Comparison of ENCODE assay signal across 8 mouse cellular contexts in the genomic region with DNA sequence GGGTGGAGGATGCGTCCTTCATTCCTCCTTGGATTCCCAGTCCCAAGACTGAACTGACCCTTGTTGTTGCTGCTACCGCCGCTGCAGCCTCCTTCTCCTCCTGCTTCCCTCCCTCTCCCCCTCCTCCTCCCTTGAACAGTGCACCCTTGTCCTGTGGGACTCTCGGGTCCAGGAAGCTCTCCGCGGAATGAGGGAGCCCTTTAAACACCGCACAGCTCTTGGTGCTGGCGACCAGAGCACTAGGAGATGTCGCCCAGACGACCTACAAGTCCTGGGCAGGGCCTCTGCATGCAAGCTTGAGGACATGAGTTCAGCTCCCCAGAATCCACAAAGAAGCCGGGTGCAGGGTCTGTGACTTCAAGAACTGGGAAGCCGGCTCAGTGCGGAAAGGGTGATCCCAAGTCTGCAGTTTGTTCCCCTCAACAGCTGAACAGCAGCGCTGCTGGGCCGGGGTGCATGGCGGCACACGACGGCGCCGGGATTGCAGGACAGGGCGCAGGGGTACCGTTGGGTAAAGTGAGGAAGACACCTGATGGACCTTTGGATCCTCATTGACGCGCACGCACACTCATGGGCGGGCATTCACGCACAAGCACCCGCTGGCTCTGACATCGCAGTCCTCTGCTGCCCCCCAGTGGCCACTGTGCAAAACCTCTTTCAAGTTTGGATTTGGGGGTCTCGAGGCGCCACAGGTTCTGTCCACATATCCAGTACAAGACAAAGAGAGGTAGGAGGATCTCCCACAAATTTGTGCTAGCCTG. TPM values are rescaled to one million over a fixed set of nuclear protein-coding genes. Genes with fewer than 3 reads are reported as not detected.
DNase-seq lines count a peak whose midpoint lies in the region; ATAC-seq and TF ChIP-seq lines count a peak whose summit lies in the region.

No protein-coding gene starts in this region.

- intact Hi-C loops in gastrocnemius, adult 2 months (cut with DNase I): loop anchor here (5.0 to 10.0 kb wide), 2 partner anchors 114 to 311 kb away; partner anchors contain the start of gene Gm20219

- H3K9ac ChIP-seq in hindbrain, postnatal 0 days (replicated peaks; ENCODE audit: low read length): peak overlapping the region; percentile 10; the same call in 1 of the 2 replicates

- WGBS in hindbrain, postnatal 0 days: 4% methylated on average over 31 of the region's 31 CpGs
- WGBS in macrophage (ENCODE audit: missing documents): 8% methylated on average over 31 of the region's 31 CpGs

- no peaks in the 10 kb centered on the region; the same call in 1 of the 2 replicates for H3K4me1 ChIP-seq in hindbrain, postnatal 0 days (ENCODE audit: insufficient read depth, low read length)

- peak overlapping the region; percentile 70 for H3K4me2 ChIP-seq in hindbrain, postnatal 0 days (ENCODE audit: low read depth, low read length)

- DNase-seq in T-cell, adult 2 months (ENCODE audit: low spot score): peak; percentile 81
- DNase-seq in cerebellum, postnatal 36 days: peak; percentile 88 to 90
- peak; percentile 86 for DNase-seq in gastrocnemius, adult 2 months
- peak; percentile 92 for DNase-seq in hindbrain, postnatal 0 days (ENCODE audit: low spot score)
- peak; percentile 91 to 92 for DNase-seq in left cerebral cortex, adult 18-20 months (ENCODE audit: low spot score in 2 of 2)
- peak; percentile 84 for DNase-seq in right cerebral cortex, adult 18-20 months
- peak; percentile 78 for DNase-seq in urinary bladder, adult 2 months (ENCODE audit: low spot score)

- peak; percentile 98 for TF ChIP-seq CTCF in gastrocnemius, adult 2 months (IDR thresholded peaks at IDR 0.05)
- TF ChIP-seq CTCF in hindbrain, postnatal 0 days (IDR thresholded peaks at IDR 0.05; ENCODE audit: low read depth): peak; percentile 95

- H3K27me3 ChIP-seq in hindbrain, postnatal 0 days (ENCODE audit: insufficient read depth, low read length): no peaks in the 10 kb centered on the region

- H3K79me2 ChIP-seq in macrophage (ENCODE audit: inconsistent target): no peaks in the 10 kb centered on the region; the same call in 1 of the 2 replicates

- H3K27ac ChIP-seq in gastrocnemius, adult 2 months: peak overlapping the region; percentile 25; the same call in 1 of the 2 replicates
- H3K27ac ChIP-seq in hindbrain, postnatal 0 days: no peak overlapping the region
- H3K27ac ChIP-seq in macrophage: no peak overlapping the region

- ATAC-seq in hindbrain, postnatal 0 days: peak; percentile 16

- H3K9me3 ChIP-seq in hindbrain, postnatal 0 days (ENCODE audit: low read length): no peaks in the 10 kb centered on the region

- H3K4me3 ChIP-seq in gastrocnemius, adult 2 months: peak overlapping the region; percentile 81
- peak overlapping the region; percentile 36 for H3K4me3 ChIP-seq in hindbrain, postnatal 0 days (ENCODE audit: low read length)
- peak overlapping the region; percentile 21 for H3K4me3 ChIP-seq in macrophage (ENCODE audit: inconsistent target)

- no peaks in the 10 kb centered on the region for H3K36me3 ChIP-seq in hindbrain, postnatal 0 days (ENCODE audit: insufficient read depth, low read length)
- no peaks in the 10 kb centered on the region for H3K36me3 ChIP-seq in macrophage (ENCODE audit: inconsistent target)

RNA-seq across cellular contexts. Expression of gene Ranbp3, which starts 4.5 kb away (rescaled TPM):
- total RNA-seq in gastrocnemius, adult 2 months (2021): 10 to 100 TPM; 39.2 to 41.3 TPM
- total RNA-seq in hindbrain, postnatal 0 days (2014; rRNA removed): 121 and 122 TPM in 2 replicates
- polyA plus RNA-seq in hindbrain, postnatal 0 days (2015; fragmentation: Nextera tagmentation; extraction: Ambion mirVana): 87.2 and 88.7 TPM in 2 replicates
- total RNA-seq in left cerebral cortex, adult 18-20 months (2021): 10 to 100 TPM; 89.7 to 91.2 TPM
- total RNA-seq in macrophage (2018; cell fraction: chromatin; rRNA removed): 100 to 1,000 TPM in 4 of 26 experiments, 10 to 100 TPM in 22; 47.2 to 136 (median 85.8) TPM
- 10 to 100 TPM; 27.1 to 43.6 (median 38.2) TPM for total RNA-seq in macrophage (2018; cell fraction: cytosol; rRNA removed)
- 10 to 100 TPM; 42.6 to 93.1 (median 57.1) TPM for total RNA-seq in macrophage (2018; cell fraction: nucleus; rRNA removed)
- 29.0 to 44.8 TPM (median 40.5 TPM) in 3 replicates for polyA plus RNA-seq in macrophage (2018)
- 72.5 and 77.3 TPM in 2 replicates for polyA plus RNA-seq in urinary bladder, adult 2 months (2012; rRNA removed)

RNA-seq across cellular contexts. Expression of gene Catsperd, which starts 40.6 kb away (rescaled TPM):
- total RNA-seq in gastrocnemius, adult 2 months (2021): under 1 TPM in 1 of 2 experiments, not detected in 1; 0.11 TPM
- total RNA-seq in hindbrain, postnatal 0 days (2014; rRNA removed): 0.32 and 2.4 TPM in 2 replicates
- 1.2 and 1.3 TPM in 2 replicates for polyA plus RNA-seq in hindbrain, postnatal 0 days (2015; fragmentation: Nextera tagmentation; extraction: Ambion mirVana)
- under 1 TPM; 0.84 TPM for total RNA-seq in left cerebral cortex, adult 18-20 months (2021)
- total RNA-seq in macrophage (2018; cell fraction: chromatin; rRNA removed): 1 to 10 TPM in 2 of 26 experiments, under 1 TPM in 11, not detected in 13; 0.49 to 1.8 (median 0.62) TPM
- under 1 TPM in 2 of 26 experiments, not detected in 24; 0.03 to 0.05 TPM for total RNA-seq in macrophage (2018; cell fraction: cytosol; rRNA removed)
- 1 to 10 TPM in 1 of 26 experiments, under 1 TPM in 12, not detected in 13; 0.32 to 1.2 (median 0.58) TPM for total RNA-seq in macrophage (2018; cell fraction: nucleus; rRNA removed)
- polyA plus RNA-seq in macrophage (2018): not detected in 3 replicates
- polyA plus RNA-seq in urinary bladder, adult 2 months (2012; rRNA removed): 19.1 and 25.7 TPM in 2 replicates

RNA-seq across cellular contexts. Expression of gene Lonp1, which starts 41.9 kb away (rescaled TPM):
- 10 to 100 TPM; 60.4 to 71.8 TPM for total RNA-seq in gastrocnemius, adult 2 months (2021)
- total RNA-seq in hindbrain, postnatal 0 days (2014; rRNA removed): 67.0 and 72.5 TPM in 2 replicates
- 38.6 and 39.7 TPM in 2 replicates for polyA plus RNA-seq in hindbrain, postnatal 0 days (2015; fragmentation: Nextera tagmentation; extraction: Ambion mirVana)
- 10 to 100 TPM; 57.1 to 60.6 TPM for total RNA-seq in left cerebral cortex, adult 18-20 months (2021)
- total RNA-seq in macrophage (2018; cell fraction: chromatin; rRNA removed): 10 to 100 TPM; 20.0 to 96.5 (median 52.9) TPM
- total RNA-seq in macrophage (2018; cell fraction: cytosol; rRNA removed): 10 to 100 TPM; 25.3 to 41.8 (median 32.0) TPM
- 10 to 100 TPM; 18.6 to 73.4 (median 44.9) TPM for total RNA-seq in macrophage (2018; cell fraction: nucleus; rRNA removed)
- 25.9 to 34.1 TPM (median 32.5 TPM) in 3 replicates for polyA plus RNA-seq in macrophage (2018)
- polyA plus RNA-seq in urinary bladder, adult 2 months (2012; rRNA removed): 61.4 and 64.6 TPM in 2 replicates

RNA-seq across cellular contexts. Expression of gene Ndufa11, which starts 49.0 kb away (rescaled TPM):
- total RNA-seq in gastrocnemius, adult 2 months (2021): 100 to 1,000 TPM; 390 to 523 TPM
- total RNA-seq in hindbrain, postnatal 0 days (2014; rRNA removed): 279 and 501 TPM in 2 replicates
- 691 and 728 TPM in 2 replicates for polyA plus RNA-seq in hindbrain, postnatal 0 days (2015; fragmentation: Nextera tagmentation; extraction: Ambion mirVana)
- 100 to 1,000 TPM; 218 to 234 TPM for total RNA-seq in left cerebral cortex, adult 18-20 months (2021)
- total RNA-seq in macrophage (2018; cell fraction: chromatin; rRNA removed): 10 to 100 TPM in 4 of 26 experiments, 1 to 10 TPM in 21, not detected in 1; 3.3 to 24.5 (median 6.9) TPM
- total RNA-seq in macrophage (2018; cell fraction: cytosol; rRNA removed): 100 to 1,000 TPM in 12 of 26 experiments, 10 to 100 TPM in 14; 73.8 to 123 (median 99.4) TPM
- 10 to 100 TPM in 21 of 26 experiments, 1 to 10 TPM in 5; 6.3 to 31.0 (median 17.3) TPM for total RNA-seq in macrophage (2018; cell fraction: nucleus; rRNA removed)
- 42.6 to 135 TPM (median 106 TPM) in 3 replicates for polyA plus RNA-seq in macrophage (2018)
- 308 and 313 TPM in 2 replicates for polyA plus RNA-seq in urinary bladder, adult 2 months (2012; rRNA removed)

RNA-seq across cellular contexts. Expression of gene Vmac, which starts 49.3 kb away (rescaled TPM):
- total RNA-seq in gastrocnemius, adult 2 months (2021): 1 to 10 TPM; 1.7 to 2.6 TPM
- 37.5 and 40.7 TPM in 2 replicates for total RNA-seq in hindbrain, postnatal 0 days (2014; rRNA removed)
- polyA plus RNA-seq in hindbrain, postnatal 0 days (2015; fragmentation: Nextera tagmentation; extraction: Ambion mirVana): 17.4 and 19.1 TPM in 2 replicates
- 10 to 100 TPM in 1 of 2 experiments, 1 to 10 TPM in 1; 9.6 to 13.5 TPM for total RNA-seq in left cerebral cortex, adult 18-20 months (2021)
- total RNA-seq in macrophage (2018; cell fraction: chromatin; rRNA removed): 1 to 10 TPM in 8 of 26 experiments, under 1 TPM in 11, not detected in 7; 0.36 to 4.1 (median 0.67) TPM
- 1 to 10 TPM; 1.6 to 8.6 (median 3.3) TPM for total RNA-seq in macrophage (2018; cell fraction: cytosol; rRNA removed)
- total RNA-seq in macrophage (2018; cell fraction: nucleus; rRNA removed): 1 to 10 TPM in 17 of 26 experiments, under 1 TPM in 8, not detected in 1; 0.51 to 5.9 (median 1.5) TPM
- 4.5 to 9.8 TPM (median 5.3 TPM) in 3 replicates for polyA plus RNA-seq in macrophage (2018)
- polyA plus RNA-seq in urinary bladder, adult 2 months (2012; rRNA removed): 18.2 and 26.4 TPM in 2 replicates

Comparison
In these comparisons a context has a peak if more than half of its experiments do, and no peak if none do; other contexts are left out.
1. H3K4me3 ChIP-seq: peak in every context shown above with its lines; median percentile 81 in gastrocnemius, adult 2 months; 36 in hindbrain, postnatal 0 days; 21 in macrophage.